Mouse (Mus musculus) midbrain, embryonic 14.5 days (tissue): Measurements from ENCODE around the gene Kif3b. TPM values are rescaled to one million over a fixed set of nuclear protein-coding genes. Genes with fewer than 3 reads are reported as not detected.
"Not testable (repeated sequence)": the region's sequence is repeated elsewhere in the genome, so short reads cannot be mapped to it uniquely, and the experiment has no call there.

Source experiments
- ATAC-seq: fragments of 200-750 bp; cut with Nextera tagmentation; 2 replicates; pipeline ENCODE4 v1.8.0; 2017; ENCODE audit warnings: moderate number of reproducible peaks, moderate library complexity; ENCODE audit not compliant: low FRiP score, low TSS enrichment
- DNase-seq: peaks from one replicate; pipeline ENCODE4 v3.0.0-alpha.2; 2015
- H3K27ac ChIP-seq: fragments of 300-500 bp; sonication (generic); replicated peaks from 2 replicates; pipeline ENCODE4 v1.5.1; 2014; ENCODE audit warnings: mild to moderate bottlenecking, low read depth, low read length, moderate library complexity
- H3K27me3 ChIP-seq: fragments of 300-500 bp; sonication (generic); 2 replicates; pipeline ENCODE4 v1.6.1; 2014; ENCODE audit warnings: low read length, control low read depth, mixed read lengths; ENCODE audit not compliant: control insufficient read depth, insufficient read depth
- H3K36me3 ChIP-seq: fragments of 300-500 bp; sonication (generic); 2 replicates; pipeline ENCODE4 v1.6.1; 2014; ENCODE audit warnings: low read length, control low read depth; ENCODE audit not compliant: control insufficient read depth, insufficient read depth
- H3K4me1 ChIP-seq: fragments of 300-500 bp; sonication (generic); 2 replicates; pipeline ENCODE4 v1.6.1; 2014; ENCODE audit warnings: mild to moderate bottlenecking, antibody characterized with exemption, low read length, control low read depth; ENCODE audit not compliant: control insufficient read depth, insufficient read depth
- H3K4me2 ChIP-seq: fragments of 300-500 bp; sonication (generic); 2 replicates; pipeline ENCODE4 v1.6.1; 2014; ENCODE audit warnings: mild to moderate bottlenecking, low read length, moderate library complexity
- H3K4me3 ChIP-seq: fragments of 300-500 bp; sonication (generic); replicated peaks from 2 replicates; pipeline ENCODE4 v1.5.1; 2014; ENCODE audit warnings: low read depth, low read length
- H3K9ac ChIP-seq: fragments of 300-500 bp; sonication (generic); replicated peaks from 2 replicates; pipeline ENCODE4 v1.6.1; 2014; ENCODE audit warnings: mild to moderate bottlenecking, low read length, moderate library complexity
- H3K9me3 ChIP-seq: fragments of 300-500 bp; sonication (generic); 2 replicates; pipeline ENCODE4 v1.6.1; 2016; ENCODE audit warnings: low read length, control low read depth, mixed read lengths; ENCODE audit not compliant: control insufficient read depth
- WGBS: fragments of 180-500 bp; shearing (Covaris S2); extraction: QIAGEN DNeasy Blood & Tissue Kit; methylation state at CpG from one replicate; pipeline ENCODE4 v1.1.7; 2014; 5-methylcytosine and 5-hydroxymethylcytosine counted together
- polyA plus RNA-seq: library from polyadenylated mRNA; unstranded; fragments of >200 nt; fragmentation: Nextera tagmentation; extraction: Ambion mirVana; gene quantifications from 2 replicates; pipeline ENCODE4 v1.2.1, GENCODE M21; 2014

The Kif3b gene
- polyA plus RNA-seq, 1 experiment from 2014 or later: 17.0 TPM

GRCm38 (mm10) chr2:153270231-153270915, 20.8 kb upstream of the Kif3b start:
- H3K4me1 ChIP-seq, H3K9me3 ChIP-seq, H3K27ac ChIP-seq, DNase-seq, H3K4me3 ChIP-seq, H3K9ac ChIP-seq, H3K4me2 ChIP-seq, H3K27me3 ChIP-seq, ATAC-seq: not testable (repeated sequence)
- H3K36me3 ChIP-seq: peaks cover 22% of the 10 kb centered on the region
- 74% methylated on average over 8 of the region's 8 CpGs for WGBS

GRCm38 (mm10) chr2:153274200-153274918, 16.9 kb upstream of the Kif3b start:
- DNase-seq, H3K4me2 ChIP-seq, H3K27ac ChIP-seq, H3K4me1 ChIP-seq, ATAC-seq, H3K4me3 ChIP-seq, H3K27me3 ChIP-seq, H3K36me3 ChIP-seq, H3K9ac ChIP-seq, H3K9me3 ChIP-seq: not testable (repeated sequence)
- WGBS: 70% methylated on average over 6 of the region's 6 CpGs

GRCm38 (mm10) chr2:153274919-153275247, 16.3 kb upstream of the Kif3b start:
- no peak for ATAC-seq
- H3K27ac ChIP-seq: no peak overlapping the region
- 83% methylated on average over 6 of the region's 6 CpGs for WGBS

GRCm38 (mm10) chr2:153275577-153275976, 15.6 kb upstream of the Kif3b start:
- DNase-seq, H3K9me3 ChIP-seq, H3K9ac ChIP-seq, H3K27me3 ChIP-seq, H3K4me3 ChIP-seq, H3K4me2 ChIP-seq, H3K36me3 ChIP-seq, ATAC-seq, H3K4me1 ChIP-seq, H3K27ac ChIP-seq: not testable (repeated sequence)
- WGBS: 93% methylated on average over 3 of the region's 3 CpGs

More at GRCm38 (mm10) chr2:153274919-153275247, 16.3 kb upstream of the Kif3b start:
- DNase-seq: no peak
- Histone ChIP-seq H3K9me3 (no peaks in the 10 kb centered on the region), H3K4me2 (no peak overlapping the region), H3K9ac (no peak overlapping the region), H3K27me3 (no peaks in the 10 kb centered on the region), H3K36me3 (no peaks in the 10 kb centered on the region), H3K4me3 (no peak overlapping the region), H3K4me1 (no peaks in the 10 kb centered on the region)

GRCm38 (mm10) chr2:153276440-153276839, 14.8 kb upstream of the Kif3b start:
- Histone ChIP-seq H3K9ac (no peak overlapping the region), H3K4me2 (no peak overlapping the region), H3K27ac (no peak overlapping the region), H3K4me3 (no peak overlapping the region), H3K9me3 (no peaks in the 10 kb centered on the region), H3K4me1 (no peaks in the 10 kb centered on the region), H3K36me3 (no peaks in the 10 kb centered on the region), H3K27me3 (no peaks in the 10 kb centered on the region)
- ATAC-seq (no peak), DNase-seq (no peak)
- WGBS: 92% methylated on average over 8 of the region's 8 CpGs

GRCm38 (mm10) chr2:153276846-153277245, 14.4 kb upstream of the Kif3b start:
- not testable (repeated sequence) for ATAC-seq, H3K36me3 ChIP-seq, DNase-seq, H3K4me2 ChIP-seq, H3K27ac ChIP-seq, H3K9me3 ChIP-seq, H3K4me3 ChIP-seq, H3K4me1 ChIP-seq, H3K9ac ChIP-seq, H3K27me3 ChIP-seq
- 93% methylated on average over 5 of the region's 5 CpGs for WGBS

GRCm38 (mm10) chr2:153278357-153278756, 12.9 kb upstream of the Kif3b start:
- Histone ChIP-seq H3K4me1 (no peaks in the 10 kb centered on the region), H3K4me3 (no peak overlapping the region), H3K4me2 (no peak overlapping the region), H3K27me3 (no peaks in the 10 kb centered on the region), H3K36me3 (no peaks in the 10 kb centered on the region), H3K9me3 (no peaks in the 10 kb centered on the region), H3K27ac (no peak overlapping the region), H3K9ac (no peak overlapping the region)
- DNase-seq: no peak
- ATAC-seq: no peak
- WGBS: 94% methylated on average over 5 of the region's 5 CpGs

GRCm38 (mm10) chr2:153283919-153284318, 7.3 kb upstream of the Kif3b start:
- DNase-seq (no peak), ATAC-seq (no peak)
- Histone ChIP-seq H3K27ac (no peak overlapping the region), H3K36me3 (no peaks in the 10 kb centered on the region), H3K9ac (no peak overlapping the region), H3K9me3 (no peaks in the 10 kb centered on the region), H3K27me3 (no peaks in the 10 kb centered on the region), H3K4me1 (no peaks in the 10 kb centered on the region), H3K4me2 (no peak overlapping the region), H3K4me3 (no peak overlapping the region)
- WGBS: 85% methylated on average over 6 of the region's 6 CpGs

- Histone ChIP-seq H3K27me3 (no peaks in the 10 kb centered on the region), H3K27ac (no peak overlapping the region), H3K4me1 (peaks cover 6% of the 10 kb centered on the region; the same call in 1 of the 2 replicates), H3K9me3 (no peaks in the 10 kb centered on the region), H3K4me2 (no peak overlapping the region), H3K9ac (no peak overlapping the region), H3K36me3 (no peaks in the 10 kb centered on the region), H3K4me3 (no peak overlapping the region)
- ATAC-seq: no peak
- WGBS: 87% methylated on average over 4 of the region's 4 CpGs
- no peak for DNase-seq
These were observed 4.7 kb upstream of the Kif3b start for GRCm38 (mm10) chr2:153286524-153286923.
